Mouse (Mus musculus) right cerebral cortex, postnatal 14 days (tissue): ENCODE data around the gene 1700086D15Rik.

Experiments
- DNase-seq: peaks from one replicate; pipeline ENCODE4 v3.0.0; 2022

1700086D15Rik gene

GRCm38 (mm10) chr11:65159791-65160190, at the start of gene 1700086D15Rik:
Gene 1700086D15Rik, minus strand, starts transcription at chr11:65159891.
- DNase-seq, result no peak

DNA sequence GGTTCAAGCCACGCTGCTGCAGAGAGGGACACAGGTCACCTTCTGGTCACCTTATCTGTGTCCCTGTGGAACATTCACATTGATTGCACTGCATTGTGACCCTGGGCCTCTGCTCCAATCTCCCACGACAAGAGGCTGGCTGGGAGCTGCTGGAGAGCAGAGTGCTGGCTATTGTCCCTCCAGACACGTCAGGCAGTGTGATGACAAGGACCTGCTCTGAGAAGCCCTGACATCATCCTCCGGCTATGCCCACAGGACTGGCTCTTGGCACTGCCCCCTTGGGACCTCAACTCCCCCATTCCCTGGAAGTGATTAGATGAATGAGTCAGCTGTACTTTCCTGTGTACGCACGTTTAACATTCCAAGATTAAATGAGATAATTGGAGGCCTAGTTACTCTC, 49.8 kb upstream of the 1700086D15Rik start:
- no peak for DNase-seq

DNA sequence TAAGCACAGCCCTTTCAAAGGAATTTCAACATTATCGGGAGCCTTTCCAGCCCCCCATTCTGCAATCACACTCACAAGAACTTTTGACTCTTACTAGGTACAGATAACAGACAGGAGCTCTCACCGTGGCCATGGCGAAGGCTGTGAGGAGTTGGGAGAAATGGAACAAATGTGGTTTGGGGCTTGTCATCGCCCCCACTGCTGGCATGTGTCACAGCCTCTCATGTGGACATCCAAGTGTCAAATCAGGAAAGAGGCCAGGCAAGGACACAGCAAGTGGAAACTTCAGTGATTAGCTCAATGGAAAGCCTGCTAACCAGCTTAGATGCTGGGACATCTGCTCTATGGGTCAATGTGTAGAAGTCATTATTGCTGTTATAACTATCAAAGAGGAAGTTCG, 45.6 kb upstream of the 1700086D15Rik start:
- DNase-seq, result no peak

GRCm38 (mm10) chr11:65204651-65205050, 45.0 kb upstream of the 1700086D15Rik start:
- DNase-seq, result no peak

GRCm38 (mm10) chr11:65203020-65203419, 43.3 kb upstream of the 1700086D15Rik start:
- no peak for DNase-seq

DNA sequence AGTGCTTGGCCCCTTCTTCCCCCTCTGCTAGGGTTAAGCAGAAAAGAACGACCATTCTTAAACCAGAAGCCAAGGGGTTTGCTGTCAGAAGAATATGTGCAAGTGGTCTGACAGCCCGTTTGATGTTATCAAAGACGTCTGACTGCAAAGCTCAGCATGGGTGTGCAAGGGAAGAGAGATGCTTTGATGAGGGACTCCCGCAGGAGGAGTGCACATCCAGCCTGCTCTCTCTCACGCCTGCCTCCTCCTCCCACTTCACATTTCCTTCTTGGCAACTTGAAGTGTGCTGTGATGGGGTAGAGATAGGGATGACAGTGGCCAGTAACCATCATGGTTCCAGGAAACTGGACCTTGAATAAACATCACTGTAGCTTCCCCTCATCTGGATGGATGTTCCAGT, 42.5 kb upstream of the 1700086D15Rik start:
- no peak for DNase-seq

DNA sequence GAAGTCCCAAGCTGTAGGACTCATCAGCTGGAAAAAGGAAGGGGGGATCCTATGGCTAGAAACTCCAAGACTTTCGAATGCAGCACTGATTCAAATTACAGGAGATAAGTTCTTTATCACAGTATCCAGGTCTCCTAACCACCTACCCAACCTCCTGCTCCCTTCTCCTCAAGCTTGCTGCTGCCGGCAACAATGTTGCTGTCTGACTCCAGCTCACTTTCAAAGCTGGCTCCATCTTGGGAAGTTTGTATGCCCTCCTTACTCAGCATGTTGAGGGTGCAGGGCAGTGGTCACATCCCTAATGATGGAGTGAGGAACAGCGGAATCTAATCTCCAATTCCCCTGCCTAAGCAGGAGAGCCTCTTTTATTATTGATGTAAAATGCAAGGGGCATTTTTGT, 38.3 kb upstream of the 1700086D15Rik start:
- no peak for DNase-seq

- DNase-seq, result peak; percentile 77
Observed at GRCm38 (mm10) chr11:65197280-65197679, 37.6 kb upstream of the 1700086D15Rik start.

- no peak for DNase-seq
Observed at GRCm38 (mm10) chr11:65186974-65187373, 27.3 kb upstream of the 1700086D15Rik start.

GRCm38 (mm10) chr11:65185114-65185513, 25.4 kb upstream of the 1700086D15Rik start:
- DNase-seq, result no peak

- no peak for DNase-seq
Observed at GRCm38 (mm10) chr11:65170121-65170750, 10.5 kb upstream of the 1700086D15Rik start.

- DNase-seq, result peak; percentile 79
Observed at GRCm38 (mm10) chr11:65162767-65163120, 3.1 kb upstream of the 1700086D15Rik start, which contains the start of gene Arhgap44. Gene Arhgap44, minus strand, starts transcription at chr11:65162961.

- peak; percentile 24 for DNase-seq
Observed at GRCm38 (mm10) chr11:65161881-65162766, 2.4 kb upstream of the 1700086D15Rik start.

GRCm38 (mm10) chr11:65160991-65161880, 1.5 kb upstream of the 1700086D15Rik start:
- DNase-seq, result no peak

DNA sequence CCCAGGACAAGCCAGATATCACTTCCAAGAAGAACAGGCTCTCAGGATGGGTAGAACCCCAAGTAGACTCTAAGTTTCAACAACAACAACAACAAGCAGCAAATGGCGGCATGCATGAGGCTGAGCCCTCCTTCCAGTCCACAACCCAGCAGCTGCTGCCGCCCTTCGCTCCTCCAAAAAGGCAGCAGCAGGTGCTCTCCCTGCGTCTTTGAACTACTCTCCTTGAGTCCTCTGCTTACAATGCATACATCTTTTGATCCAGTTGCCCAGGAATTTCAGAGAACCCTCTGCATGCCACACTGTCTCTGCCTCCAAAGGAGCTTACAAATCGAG, 1.1 kb downstream of the 1700086D15Rik start:
- no peak for DNase-seq

- DNase-seq, result no peak
Observed at GRCm38 (mm10) chr11:65157966-65158657, 1.6 kb downstream of the 1700086D15Rik start.

DNA sequence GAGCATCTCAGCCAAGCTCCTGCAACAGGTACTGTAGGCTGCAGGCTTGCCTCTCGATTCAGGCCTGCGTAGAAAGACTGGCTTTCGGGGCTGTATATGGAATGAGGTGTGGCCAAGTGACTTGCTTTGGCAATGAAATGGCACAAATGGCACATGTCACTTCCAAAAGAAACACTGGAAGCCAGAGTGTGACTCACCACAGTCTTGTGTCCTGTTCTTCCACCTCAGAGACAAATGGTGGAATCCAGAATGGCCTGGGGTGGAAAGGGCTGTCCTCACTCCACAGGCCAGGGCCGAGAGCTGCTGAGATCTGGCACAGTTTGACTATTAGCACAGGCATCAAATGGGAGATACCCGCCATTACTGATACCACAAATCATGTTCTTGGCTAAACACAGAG, 6.7 kb downstream of the 1700086D15Rik start:
- DNase-seq, result no peak

DNA sequence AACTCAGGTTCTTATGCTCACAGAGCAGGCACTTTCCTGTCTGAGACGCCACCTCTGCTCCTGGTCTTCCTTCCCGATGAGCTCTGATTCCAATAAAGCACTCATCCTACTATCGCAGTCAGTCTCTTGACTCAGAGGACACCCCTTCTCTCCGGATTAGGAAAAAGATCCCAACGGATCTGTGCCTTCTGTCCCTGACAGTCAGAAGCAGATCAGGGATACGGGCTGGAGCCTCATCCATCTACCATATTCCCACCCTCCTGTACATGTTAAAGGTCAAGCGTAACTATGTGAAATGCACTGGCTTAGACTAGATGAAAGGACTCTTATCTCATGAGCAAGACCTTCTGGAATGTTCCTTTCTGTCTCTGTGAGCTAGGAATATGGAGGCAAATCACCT, 11.2 kb downstream of the 1700086D15Rik start:
- DNase-seq, result no peak

GRCm38 (mm10) chr11:65142838-65143417, 16.8 kb downstream of the 1700086D15Rik start:
- DNase-seq, result no peak

GRCm38 (mm10) chr11:65139030-65139429, 20.7 kb downstream of the 1700086D15Rik start:
- DNase-seq, result no peak

GRCm38 (mm10) chr11:65137145-65137652, 22.5 kb downstream of the 1700086D15Rik start:
- no peak for DNase-seq

- DNase-seq, result no peak
Observed at GRCm38 (mm10) chr11:65135251-65135739, 24.4 kb downstream of the 1700086D15Rik start.
